Mouse (Mus musculus) CD8-positive naive resting alpha-beta T cell, adult 57 days (primary cell): ENCODE data around the gene Slc7a12. TPM values are rescaled to one million over a fixed set of nuclear protein-coding genes. Genes with fewer than 3 reads are reported as not detected.

Experiments used
- total RNA-seq: library from RNA; stranded (reverse); gene quantifications from one replicate; pipeline ENCODE4 v1.2.4, GENCODE M21; 2023

The Slc7a12 gene
- not detected for total RNA-seq

GRCm38 (mm10) chr3:14480397-14480796 is at the start of gene Slc7a12:
Gene Slc7a12, plus strand, starts transcription at chr3:14480697.

Other genes with a start within 250 kb of the Slc7a12 start
- gene 1810022K09Rik, start 130.6 kb downstream of the Slc7a12 start, total RNA-seq = 124 TPM
- gene Car13, start 161.0 kb downstream of the Slc7a12 start, total RNA-seq = 0.21 TPM